Mouse (Mus musculus): ENCODE data around the gene Hddc2. TPM values are rescaled to one million over a fixed set of nuclear protein-coding genes. Genes with fewer than 3 reads are reported as not detected.

Hddc2 gene
- polyA plus RNA-seq, 1 experiment = 4.5 TPM

DNA sequence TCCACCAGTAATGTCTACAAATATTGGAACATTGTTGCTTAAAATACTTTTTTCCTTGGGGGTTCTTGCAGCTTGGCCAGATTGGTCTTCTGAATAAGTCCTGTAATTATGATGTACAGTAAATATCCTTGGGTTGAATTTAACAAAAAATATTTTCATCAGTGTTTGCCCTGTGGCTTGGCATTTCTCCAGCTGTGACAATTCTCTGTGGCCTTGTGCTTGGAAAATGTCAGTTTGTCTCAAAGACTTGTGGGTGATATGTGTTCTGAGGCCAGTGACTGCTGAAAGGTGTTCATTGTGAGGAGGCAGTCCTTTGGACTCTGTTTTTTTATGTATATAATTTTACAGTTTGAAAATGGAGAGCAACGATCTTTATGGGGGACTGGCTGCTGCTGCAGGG, 16.3 kb downstream of the Hddc2 start:
- no peak overlapping the region for H3K27ac ChIP-seq (ENCODE audit: control insufficient read depth, insufficient read depth, low read depth, low read length)
- no peaks in the 10 kb centered on the region for H3K36me3 ChIP-seq (ENCODE audit: control insufficient read depth, insufficient read depth, low read length)
- no peaks in the 10 kb centered on the region for H3K27me3 ChIP-seq (ENCODE audit: control insufficient read depth, insufficient read depth, low read length)
- no peaks in the 10 kb centered on the region for H3K4me1 ChIP-seq (ENCODE audit: control insufficient read depth, insufficient read depth, low read length)
- no peak for TF ChIP-seq CTCF (IDR thresholded peaks at IDR 0.05; ENCODE audit: control insufficient read depth, insufficient read depth, insufficient replicate concordance, low read depth, low read length)
- no peak for TF ChIP-seq POLR2A (IDR thresholded peaks at IDR 0.05; ENCODE audit: control insufficient read depth, low read depth, low read length)
- H3K4me3 ChIP-seq (ENCODE audit: control insufficient read depth, low read depth, low read length) = no peak overlapping the region; the same call in 1 of the 2 replicates

DNA sequence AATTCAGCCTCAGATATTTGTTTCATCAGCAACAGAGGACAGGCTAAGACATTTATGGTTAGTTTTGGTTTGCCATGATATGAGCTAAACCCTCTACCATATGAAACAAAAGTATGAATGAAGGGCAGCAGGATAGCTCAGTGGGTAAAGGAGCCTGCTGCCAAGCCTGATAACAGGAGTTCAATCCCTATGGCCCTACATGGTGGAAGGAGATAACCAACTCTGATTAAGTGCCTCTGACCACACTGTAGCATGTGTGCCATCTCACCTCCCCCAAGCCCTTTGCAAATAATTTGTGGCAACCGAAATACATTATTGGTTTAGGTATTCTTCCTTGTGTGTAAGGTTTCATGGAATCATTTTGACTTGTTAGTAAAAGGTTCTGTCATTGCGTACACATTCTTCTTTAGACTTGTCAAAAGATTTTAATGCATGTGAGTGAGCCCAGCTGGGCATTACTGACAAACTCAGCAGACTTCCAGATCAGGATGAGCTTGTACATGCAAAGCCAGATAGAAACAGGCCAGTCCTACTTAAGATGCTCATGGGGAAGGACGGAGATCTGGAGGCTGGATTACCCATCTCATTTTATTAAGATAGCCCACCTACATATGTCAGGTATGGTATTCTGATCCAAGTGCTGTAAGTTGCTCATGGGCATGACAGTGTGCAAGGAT, 17.2 kb downstream of the Hddc2 start:
- no peak overlapping the region for H3K27ac ChIP-seq (ENCODE audit: control insufficient read depth, insufficient read depth, low read depth, low read length)
- no peak overlapping the region for H3K4me3 ChIP-seq (ENCODE audit: control insufficient read depth, low read depth, low read length)
- TF ChIP-seq POLR2A (IDR thresholded peaks at IDR 0.05; ENCODE audit: control insufficient read depth, low read depth, low read length) (no peak), CTCF (IDR thresholded peaks at IDR 0.05; ENCODE audit: control insufficient read depth, insufficient read depth, insufficient replicate concordance, low read depth, low read length) (no peak)
- H3K36me3 ChIP-seq (ENCODE audit: control insufficient read depth, insufficient read depth, low read length) = no peaks in the 10 kb centered on the region
- H3K4me1 ChIP-seq (ENCODE audit: control insufficient read depth, insufficient read depth, low read length) = no peaks in the 10 kb centered on the region
- no peaks in the 10 kb centered on the region for H3K27me3 ChIP-seq (ENCODE audit: control insufficient read depth, insufficient read depth, low read length)

DNA sequence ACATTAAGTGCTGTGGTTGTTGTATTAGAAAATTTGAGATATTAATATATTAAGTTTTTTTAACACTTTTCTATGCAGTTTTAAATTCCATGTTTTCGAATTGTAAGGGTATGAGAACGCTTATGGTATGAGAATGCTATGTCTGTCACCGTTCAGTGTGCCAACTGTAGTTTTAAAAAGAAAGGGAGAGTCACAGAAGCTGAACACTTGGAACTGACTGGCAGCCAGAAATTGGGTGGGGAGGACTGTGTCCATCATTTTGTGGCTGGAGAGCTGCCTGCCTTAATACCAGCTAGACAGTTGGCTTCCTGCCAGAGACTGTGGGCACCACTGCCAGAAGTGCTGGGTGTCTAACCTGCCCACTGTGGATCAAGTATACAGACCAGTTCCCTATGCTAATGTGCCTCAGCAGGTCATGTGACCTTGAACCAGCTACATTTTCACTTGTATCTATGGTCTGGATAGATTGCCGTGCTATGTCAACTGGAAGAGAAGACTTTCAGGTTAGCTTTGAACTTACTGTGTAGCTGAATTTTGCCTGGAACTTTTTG, 18.1 kb downstream of the Hddc2 start:
- TF ChIP-seq CTCF (IDR thresholded peaks at IDR 0.05; ENCODE audit: control insufficient read depth, insufficient read depth, insufficient replicate concordance, low read depth, low read length) = no peak
- no peak for TF ChIP-seq POLR2A (IDR thresholded peaks at IDR 0.05; ENCODE audit: control insufficient read depth, low read depth, low read length)
- H3K4me3 ChIP-seq (ENCODE audit: control insufficient read depth, low read depth, low read length) = no peak overlapping the region
- no peaks in the 10 kb centered on the region for H3K27me3 ChIP-seq (ENCODE audit: control insufficient read depth, insufficient read depth, low read length)
- H3K4me1 ChIP-seq (ENCODE audit: control insufficient read depth, insufficient read depth, low read length) = no peaks in the 10 kb centered on the region
- H3K36me3 ChIP-seq (ENCODE audit: control insufficient read depth, insufficient read depth, low read length) = no peaks in the 10 kb centered on the region
- H3K27ac ChIP-seq (ENCODE audit: control insufficient read depth, insufficient read depth, low read depth, low read length) = no peak overlapping the region

DNA sequence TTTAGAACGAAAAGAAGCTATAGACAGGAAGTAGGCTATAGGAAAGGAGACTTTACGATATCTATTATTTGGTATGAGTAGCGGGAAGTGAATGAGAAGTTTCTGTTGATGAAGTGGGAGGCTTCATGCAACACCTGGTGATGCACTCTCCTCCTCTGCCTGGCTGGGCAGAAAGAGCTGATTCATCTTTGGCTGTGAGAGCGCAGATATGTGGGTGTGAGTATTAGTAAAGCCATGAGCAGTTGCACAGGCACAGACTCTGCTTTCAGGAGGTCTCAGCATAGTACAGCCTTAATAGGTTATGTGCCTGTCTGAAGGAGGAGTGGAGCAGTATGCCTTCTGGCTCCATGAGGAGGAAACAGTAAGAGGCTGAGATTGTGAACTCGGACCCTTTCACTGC, 23.2 kb downstream of the Hddc2 start:
- no peaks in the 10 kb centered on the region for H3K4me1 ChIP-seq (ENCODE audit: control insufficient read depth, insufficient read depth, low read length)
- H3K27ac ChIP-seq (ENCODE audit: control insufficient read depth, insufficient read depth, low read depth, low read length) = no peak overlapping the region
- no peak overlapping the region for H3K4me3 ChIP-seq (ENCODE audit: control insufficient read depth, low read depth, low read length)
- H3K36me3 ChIP-seq (ENCODE audit: control insufficient read depth, insufficient read depth, low read length) = no peaks in the 10 kb centered on the region
- no peaks in the 10 kb centered on the region for H3K27me3 ChIP-seq (ENCODE audit: control insufficient read depth, insufficient read depth, low read length)
- no peak for TF ChIP-seq CTCF (IDR thresholded peaks at IDR 0.05; ENCODE audit: control insufficient read depth, insufficient read depth, insufficient replicate concordance, low read depth, low read length)
- TF ChIP-seq POLR2A (IDR thresholded peaks at IDR 0.05; ENCODE audit: control insufficient read depth, low read depth, low read length) = no peak

DNA sequence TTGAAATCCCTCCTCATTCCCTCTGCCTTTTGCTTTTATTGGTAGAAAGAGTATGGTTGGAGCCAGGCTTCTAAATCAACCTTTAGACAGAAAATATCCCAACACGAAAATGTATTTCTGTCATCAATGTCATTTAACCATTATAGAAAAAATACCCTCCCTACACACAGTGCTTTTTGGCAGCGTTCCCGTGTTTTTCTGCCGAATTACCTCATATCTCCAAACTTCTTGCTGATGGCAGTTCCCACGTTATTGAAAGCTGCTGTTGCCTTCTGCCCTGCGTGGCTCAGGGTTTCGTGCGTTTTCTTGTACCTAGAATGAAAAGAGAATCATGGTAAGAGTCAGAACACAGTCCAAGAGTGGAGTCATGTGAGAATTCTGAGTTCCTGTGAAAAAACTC, 33.2 kb downstream of the Hddc2 start:
- Histone ChIP-seq H3K4me1 (ENCODE audit: control insufficient read depth, insufficient read depth, low read length) (no peaks in the 10 kb centered on the region), H3K27ac (ENCODE audit: control insufficient read depth, insufficient read depth, low read depth, low read length) (no peak overlapping the region), H3K36me3 (ENCODE audit: control insufficient read depth, insufficient read depth, low read length) (no peaks in the 10 kb centered on the region), H3K4me3 (ENCODE audit: control insufficient read depth, low read depth, low read length) (no peak overlapping the region), H3K27me3 (ENCODE audit: control insufficient read depth, insufficient read depth, low read length) (no peaks in the 10 kb centered on the region)
- no peak for TF ChIP-seq POLR2A (IDR thresholded peaks at IDR 0.05; ENCODE audit: control insufficient read depth, low read depth, low read length)
- TF ChIP-seq CTCF (IDR thresholded peaks at IDR 0.05; ENCODE audit: control insufficient read depth, insufficient read depth, insufficient replicate concordance, low read depth, low read length) = no peak

DNA sequence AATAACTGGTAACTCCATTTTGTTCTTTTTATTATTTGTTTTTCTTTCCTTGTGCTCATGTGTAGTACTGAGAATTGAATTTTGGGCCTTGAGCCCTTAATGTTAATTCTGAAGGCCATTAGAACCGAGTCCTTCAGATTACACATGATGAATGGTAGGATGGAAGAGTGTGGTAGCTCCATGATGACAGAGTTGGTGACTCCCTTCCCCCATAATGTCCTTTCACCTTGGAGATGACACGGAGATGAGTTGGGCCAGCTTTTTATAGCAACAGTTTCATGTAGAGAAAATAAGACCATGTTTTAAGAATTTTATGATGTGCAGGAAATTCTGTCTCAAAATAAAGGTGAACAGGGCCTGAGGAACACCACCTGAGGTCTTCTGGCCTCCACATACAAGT, 37.9 kb downstream of the Hddc2 start:
- Histone ChIP-seq H3K4me3 (ENCODE audit: control insufficient read depth, low read depth, low read length) (no peak overlapping the region), H3K36me3 (ENCODE audit: control insufficient read depth, insufficient read depth, low read length) (no peaks in the 10 kb centered on the region), H3K27ac (ENCODE audit: control insufficient read depth, insufficient read depth, low read depth, low read length) (no peak overlapping the region), H3K4me1 (ENCODE audit: control insufficient read depth, insufficient read depth, low read length) (no peaks in the 10 kb centered on the region), H3K27me3 (ENCODE audit: control insufficient read depth, insufficient read depth, low read length) (no peaks in the 10 kb centered on the region)
- TF ChIP-seq CTCF (IDR thresholded peaks at IDR 0.05; ENCODE audit: control insufficient read depth, insufficient read depth, insufficient replicate concordance, low read depth, low read length) (no peak), POLR2A (IDR thresholded peaks at IDR 0.05; ENCODE audit: control insufficient read depth, low read depth, low read length) (no peak)

DNA sequence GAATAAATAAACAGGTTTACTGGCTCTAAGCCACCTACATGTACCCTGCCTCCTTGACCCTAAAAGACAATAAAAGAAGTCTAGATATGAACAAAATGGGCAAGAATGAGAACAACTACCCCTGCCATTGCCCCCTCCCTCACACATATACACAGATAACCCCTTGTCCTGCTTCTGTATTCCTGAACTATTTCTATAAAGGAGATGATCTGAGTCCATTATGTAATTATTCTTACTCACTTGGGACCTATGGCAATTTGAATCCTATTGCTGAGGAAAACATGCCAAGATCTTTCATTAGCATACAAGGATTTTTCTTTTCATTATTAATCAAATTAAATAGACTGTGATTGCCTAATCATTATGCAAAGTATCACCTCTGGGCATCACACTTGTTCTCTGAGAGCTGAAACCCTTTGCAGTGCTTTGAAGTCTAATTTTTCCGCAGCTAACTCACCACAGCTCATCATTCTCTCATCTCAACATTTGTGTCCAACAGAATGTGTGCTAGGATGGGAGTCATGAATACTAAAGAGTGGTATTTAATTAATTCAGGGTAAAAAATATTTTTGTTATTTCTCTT, 39.8 kb downstream of the Hddc2 start:
- H3K4me3 ChIP-seq (ENCODE audit: control insufficient read depth, low read depth, low read length) = no peak overlapping the region
- TF ChIP-seq CTCF (IDR thresholded peaks at IDR 0.05; ENCODE audit: control insufficient read depth, insufficient read depth, insufficient replicate concordance, low read depth, low read length) (no peak), POLR2A (IDR thresholded peaks at IDR 0.05; ENCODE audit: control insufficient read depth, low read depth, low read length) (no peak)
- no peaks in the 10 kb centered on the region for H3K36me3 ChIP-seq (ENCODE audit: control insufficient read depth, insufficient read depth, low read length)
- H3K4me1 ChIP-seq (ENCODE audit: control insufficient read depth, insufficient read depth, low read length) = no peaks in the 10 kb centered on the region
- H3K27me3 ChIP-seq (ENCODE audit: control insufficient read depth, insufficient read depth, low read length) = no peaks in the 10 kb centered on the region
- H3K27ac ChIP-seq (ENCODE audit: control insufficient read depth, insufficient read depth, low read depth, low read length) = no peak overlapping the region
